Mouse (Mus musculus): ENCODE measurements around the gene Lef1.

The Lef1 gene

GRCm38 (mm10) chr3:131144250-131144649, 34.0 kb downstream of the Lef1 start:
- no peak for DNase-seq

GRCm38 (mm10) chr3:131152921-131153320, 42.6 kb downstream of the Lef1 start:
- DNase-seq = no peak

GRCm38 (mm10) chr3:131153896-131154295, 43.6 kb downstream of the Lef1 start:
- no peak for DNase-seq

- no peak for DNase-seq
These were observed 44.3 kb downstream of the Lef1 start for GRCm38 (mm10) chr3:131154576-131154975.

- DNase-seq = no peak
These were observed 44.8 kb downstream of the Lef1 start for GRCm38 (mm10) chr3:131155066-131155465.

GRCm38 (mm10) chr3:131155657-131156056, 45.4 kb downstream of the Lef1 start:
- DNase-seq = no peak

- no peak for DNase-seq
These were observed 46.1 kb downstream of the Lef1 start for GRCm38 (mm10) chr3:131156377-131156776.

- DNase-seq = no peak
These were observed 47.2 kb downstream of the Lef1 start for GRCm38 (mm10) chr3:131157471-131157870.

GRCm38 (mm10) chr3:131159204-131159760, 49.0 kb downstream of the Lef1 start:
- DNase-seq = no peak

GRCm38 (mm10) chr3:131159881-131160615, 49.8 kb downstream of the Lef1 start:
- no peak for DNase-seq

GRCm38 (mm10) chr3:131160921-131161320, 50.6 kb downstream of the Lef1 start:
- no peak for DNase-seq

GRCm38 (mm10) chr3:131167731-131168130, 57.5 kb downstream of the Lef1 start:
- DNase-seq = no peak

GRCm38 (mm10) chr3:131169161-131169560, 58.9 kb downstream of the Lef1 start:
- DNase-seq = no peak

- DNase-seq = no peak
These were observed 59.9 kb downstream of the Lef1 start for GRCm38 (mm10) chr3:131170099-131170643.

GRCm38 (mm10) chr3:131171292-131171960, 61.2 kb downstream of the Lef1 start:
- DNase-seq = no peak

GRCm38 (mm10) chr3:131172293-131172692, 62.0 kb downstream of the Lef1 start:
- DNase-seq = no peak

- no peak for DNase-seq
These were observed 70.7 kb downstream of the Lef1 start for GRCm38 (mm10) chr3:131181006-131181405.

GRCm38 (mm10) chr3:131182158-131182557, 71.9 kb downstream of the Lef1 start:
- DNase-seq = no peak

GRCm38 (mm10) chr3:131186193-131186592, 75.9 kb downstream of the Lef1 start:
- no peak for DNase-seq

- no peak for DNase-seq
These were observed 80.0 kb downstream of the Lef1 start for GRCm38 (mm10) chr3:131190239-131190638.

- no peak for DNase-seq
These were observed 80.5 kb downstream of the Lef1 start for GRCm38 (mm10) chr3:131190671-131191367.

GRCm38 (mm10) chr3:131191454-131191853, 81.2 kb downstream of the Lef1 start:
- no peak for DNase-seq

- DNase-seq = no peak
These were observed 85.8 kb downstream of the Lef1 start for GRCm38 (mm10) chr3:131196050-131196449.
